Mouse (Mus musculus): ENCODE data around the gene Tecpr2. TPM values are rescaled to one million over a fixed set of nuclear protein-coding genes. Genes with fewer than 3 reads are reported as not detected.
"Not testable (repeated sequence)": the region's sequence is repeated elsewhere in the genome, so short reads cannot be mapped to it uniquely, and the experiment has no call there.

Gene Tecpr2
- polyA plus RNA-seq, 1 experiment from 2014 or later = 2.1 TPM

- H3K4me3 ChIP-seq (ENCODE audit: low read depth, low read length) = peak overlapping the region; percentile 70
- H3K27me3 ChIP-seq (ENCODE audit: control insufficient read depth, insufficient read depth, low read depth, low read length) = no peaks in the 10 kb centered on the region
- peak overlapping the region; percentile 54 for H3K9ac ChIP-seq (ENCODE audit: low read depth, low read length)
- H3K36me3 ChIP-seq (ENCODE audit: control insufficient read depth, insufficient read depth) = no peaks in the 10 kb centered on the region
- peak overlapping the region; percentile 87 for H3K4me2 ChIP-seq (ENCODE audit: low read depth, low read length)
- 71% methylated on average over 6 of the region's 6 CpGs for whole genome bisulfite sequencing (ENCODE audit: insufficient replicate concordance)
- ATAC-seq (ENCODE audit: low read depth) = no peak
- H3K27ac ChIP-seq (ENCODE audit: low read length) = no peak overlapping the region
- H3K9me3 ChIP-seq (replicated peaks; ENCODE audit: control insufficient read depth, low read length) = no peaks in the 10 kb centered on the region
- H3K4me1 ChIP-seq (ENCODE audit: control insufficient read depth, low read depth, low read length) = peaks cover 33% of the 10 kb centered on the region
Measured at GRCm38 (mm10) chr12:110846191-110846765, 42.8 kb upstream of the Tecpr2 start.

GRCm38 (mm10) chr12:110850010-110850928 lies 38.8 kb upstream of the Tecpr2 start, which contains the start of gene Zfp839:
Zfp839 (plus strand) TSS chr12:110850253.
- no peaks in the 10 kb centered on the region for H3K9me3 ChIP-seq (replicated peaks; ENCODE audit: control insufficient read depth, low read length)
- H3K4me3 ChIP-seq (ENCODE audit: low read depth, low read length) = peak within 1 kb of the TSS; percentile 84
- no peaks in the 10 kb centered on the region for H3K27me3 ChIP-seq (ENCODE audit: control insufficient read depth, insufficient read depth, low read depth, low read length)
- H3K36me3 ChIP-seq (ENCODE audit: control insufficient read depth, insufficient read depth) = no peaks in the 10 kb centered on the region
- peak within 1 kb of the TSS; percentile 84 for H3K4me2 ChIP-seq (ENCODE audit: low read depth, low read length)
- peaks cover 31% of the 10 kb centered on the region for H3K4me1 ChIP-seq (ENCODE audit: control insufficient read depth, low read depth, low read length)
- H3K9ac ChIP-seq (ENCODE audit: low read depth, low read length) = peak within 1 kb of the TSS; percentile 80
- ATAC-seq (ENCODE audit: low read depth) = peak; percentile 53
- WGBS (ENCODE audit: insufficient replicate concordance) = under 1% methylated on average over 76 of the region's 89 CpGs
- peak within 1 kb of the TSS; percentile 77 for H3K27ac ChIP-seq (ENCODE audit: low read length)

GRCm38 (mm10) chr12:110850929-110851256 lies 38.2 kb upstream of the Tecpr2 start:
- no peaks in the 10 kb centered on the region for H3K9me3 ChIP-seq (replicated peaks; ENCODE audit: control insufficient read depth, low read length)
- H3K4me2 ChIP-seq (ENCODE audit: low read depth, low read length) = peak overlapping the region; percentile 84
- peak overlapping the region; percentile 77 for H3K27ac ChIP-seq (ENCODE audit: low read length)
- WGBS (ENCODE audit: insufficient replicate concordance) = 11% methylated on average over 9 of the region's 9 CpGs
- ATAC-seq (ENCODE audit: low read depth) = peak; percentile 3; the same call in 1 of the 2 replicates
- no peaks in the 10 kb centered on the region for H3K27me3 ChIP-seq (ENCODE audit: control insufficient read depth, insufficient read depth, low read depth, low read length)
- H3K36me3 ChIP-seq (ENCODE audit: control insufficient read depth, insufficient read depth) = no peaks in the 10 kb centered on the region
- H3K4me1 ChIP-seq (ENCODE audit: control insufficient read depth, low read depth, low read length) = peaks cover 30% of the 10 kb centered on the region
- H3K9ac ChIP-seq (ENCODE audit: low read depth, low read length) = peak overlapping the region; percentile 80
- peak overlapping the region; percentile 84 for H3K4me3 ChIP-seq (ENCODE audit: low read depth, low read length)

- H3K9ac ChIP-seq (ENCODE audit: low read depth, low read length) = peak overlapping the region; percentile 80
- H3K4me1 ChIP-seq (ENCODE audit: control insufficient read depth, low read depth, low read length) = peaks cover 26% of the 10 kb centered on the region
- H3K27me3 ChIP-seq (ENCODE audit: control insufficient read depth, insufficient read depth, low read depth, low read length) = no peaks in the 10 kb centered on the region
- WGBS (ENCODE audit: insufficient replicate concordance) = 6% methylated on average over 12 of the region's 12 CpGs
- H3K27ac ChIP-seq (ENCODE audit: low read length) = peak overlapping the region; percentile 77; the same call in 1 of the 2 replicates
- ATAC-seq (ENCODE audit: low read depth) = peak; percentile 60
- H3K4me3 ChIP-seq (ENCODE audit: low read depth, low read length) = peak overlapping the region; percentile 84
- H3K36me3 ChIP-seq (ENCODE audit: control insufficient read depth, insufficient read depth) = no peaks in the 10 kb centered on the region
- H3K4me2 ChIP-seq (ENCODE audit: low read depth, low read length) = peak overlapping the region; percentile 84
- H3K9me3 ChIP-seq (replicated peaks; ENCODE audit: control insufficient read depth, low read length) = no peaks in the 10 kb centered on the region
Measured at GRCm38 (mm10) chr12:110851414-110851813, 37.6 kb upstream of the Tecpr2 start.

- Histone ChIP-seq H3K27ac (ENCODE audit: low read length) (no peak overlapping the region), H3K9ac (ENCODE audit: low read depth, low read length) (no peak overlapping the region), H3K4me3 (ENCODE audit: low read depth, low read length) (no peak overlapping the region), H3K4me2 (ENCODE audit: low read depth, low read length) (peak overlapping the region; percentile 84), H3K36me3 (ENCODE audit: control insufficient read depth, insufficient read depth) (no peaks in the 10 kb centered on the region), H3K27me3 (ENCODE audit: control insufficient read depth, insufficient read depth, low read depth, low read length) (no peaks in the 10 kb centered on the region), H3K4me1 (ENCODE audit: control insufficient read depth, low read depth, low read length) (peaks cover 27% of the 10 kb centered on the region), H3K9me3 (replicated peaks; ENCODE audit: control insufficient read depth, low read length) (no peaks in the 10 kb centered on the region)
- no peak for ATAC-seq (ENCODE audit: low read depth)
- 22% methylated on average over 1 of the region's 1 CpGs for WGBS (ENCODE audit: insufficient replicate concordance)
Measured at GRCm38 (mm10) chr12:110851923-110852322, 37.1 kb upstream of the Tecpr2 start.

- Histone ChIP-seq H3K9ac (ENCODE audit: low read depth, low read length) (no peak overlapping the region; the same call in 1 of the 2 replicates), H3K4me1 (ENCODE audit: control insufficient read depth, low read depth, low read length) (peaks cover 29% of the 10 kb centered on the region), H3K4me3 (ENCODE audit: low read depth, low read length) (no peak overlapping the region), H3K36me3 (ENCODE audit: control insufficient read depth, insufficient read depth) (no peaks in the 10 kb centered on the region), H3K9me3 (replicated peaks; ENCODE audit: control insufficient read depth, low read length) (no peaks in the 10 kb centered on the region), H3K4me2 (ENCODE audit: low read depth, low read length) (no peak overlapping the region), H3K27me3 (ENCODE audit: control insufficient read depth, insufficient read depth, low read depth, low read length) (no peaks in the 10 kb centered on the region), H3K27ac (ENCODE audit: low read length) (no peak overlapping the region)
- ATAC-seq (ENCODE audit: low read depth) = no peak
- WGBS (ENCODE audit: insufficient replicate concordance) = 65% methylated on average over 32 of the region's 32 CpGs
Measured at GRCm38 (mm10) chr12:110854786-110855737, 34.0 kb upstream of the Tecpr2 start.

GRCm38 (mm10) chr12:110857196-110857595 lies 31.9 kb upstream of the Tecpr2 start:
- ATAC-seq (ENCODE audit: low read depth) = no peak
- Histone ChIP-seq H3K9ac (ENCODE audit: low read depth, low read length) (no peak overlapping the region), H3K27me3 (ENCODE audit: control insufficient read depth, insufficient read depth, low read depth, low read length) (no peaks in the 10 kb centered on the region), H3K27ac (ENCODE audit: low read length) (no peak overlapping the region), H3K9me3 (replicated peaks; ENCODE audit: control insufficient read depth, low read length) (no peaks in the 10 kb centered on the region), H3K4me3 (ENCODE audit: low read depth, low read length) (no peak overlapping the region), H3K4me1 (ENCODE audit: control insufficient read depth, low read depth, low read length) (peaks cover 11% of the 10 kb centered on the region), H3K4me2 (ENCODE audit: low read depth, low read length) (no peak overlapping the region), H3K36me3 (ENCODE audit: control insufficient read depth, insufficient read depth) (no peaks in the 10 kb centered on the region)
- 63% methylated on average over 7 of the region's 7 CpGs for WGBS (ENCODE audit: insufficient replicate concordance)

GRCm38 (mm10) chr12:110858681-110859080 lies 30.4 kb upstream of the Tecpr2 start:
- not testable (repeated sequence) for H3K27ac ChIP-seq (ENCODE audit: low read length); H3K4me3 ChIP-seq (ENCODE audit: low read depth, low read length); ATAC-seq (ENCODE audit: low read depth); H3K4me2 ChIP-seq (ENCODE audit: low read depth, low read length); H3K9ac ChIP-seq (ENCODE audit: low read depth, low read length); H3K27me3 ChIP-seq (ENCODE audit: control insufficient read depth, insufficient read depth, low read depth, low read length); H3K9me3 ChIP-seq (replicated peaks; ENCODE audit: control insufficient read depth, low read length); H3K36me3 ChIP-seq (ENCODE audit: control insufficient read depth, insufficient read depth)
- peaks cover 11% of the 10 kb centered on the region for H3K4me1 ChIP-seq (ENCODE audit: control insufficient read depth, low read depth, low read length)
- 91% methylated on average over 15 of the region's 15 CpGs for WGBS (ENCODE audit: insufficient replicate concordance)
